Mouse (Mus musculus) CH12.LX (cell line): ENCODE data around the gene Pgpep1l. TPM values are rescaled to one million over a fixed set of nuclear protein-coding genes. Genes with fewer than 3 reads are reported as not detected.

Experiments
- DNase-seq: peaks from one replicate; pipeline ENCODE4 v3.0.0-alpha.2; 2013; ENCODE audit errors: extremely low read depth
- H3K27ac ChIP-seq: 2 replicates; pipeline ENCODE4 v1.5.1; 2012; ENCODE audit warnings: low read depth, mild to moderate bottlenecking, control low read depth, moderate library complexity; ENCODE audit not compliant: insufficient read depth
- H3K27me3 ChIP-seq: replicated peaks from 2 replicates; pipeline ENCODE3; 2012; ENCODE audit warnings: inconsistent platforms
- H3K36me3 ChIP-seq, 2 experiments: replicated peaks in 1 of 2; 2 replicates each; pipeline versions ENCODE3 to v1.6.1; 2012; ENCODE audit warnings: inconsistent platforms in 1 of 2, low read length in 1 of 2, mild to moderate bottlenecking in 1 of 2, mixed read lengths in 1 of 2, moderate library complexity in 1 of 2; ENCODE audit not compliant: control insufficient read depth in 1 of 2, insufficient read depth in 1 of 2
- H3K4me1 ChIP-seq, 2 experiments: 2 replicates each; pipeline ENCODE4 v1.6.1; 2012; ENCODE audit warnings: inconsistent platforms in 1 of 2, moderate library complexity in 1 of 2; ENCODE audit not compliant: insufficient read depth in 2 of 2, control insufficient read depth in 1 of 2
- H3K4me2 ChIP-seq: 2 replicates; pipeline ENCODE4 v1.6.1; 2012; ENCODE audit warnings: low read depth, mild to moderate bottlenecking, control low read depth; ENCODE audit not compliant: poor library complexity, insufficient read depth, severe bottlenecking
- H3K4me3 ChIP-seq, 3 experiments: fragments of 150-350 bp in 1 of 3; sonication (generic) in 1 of 3; replicated peaks in 1 of 3; 2 replicates each; pipeline versions ENCODE3 to v1.5.1; 2011 to 2012; ENCODE audit warnings: low read depth in 2 of 3, low read length in 2 of 3, mild to moderate bottlenecking in 2 of 3, moderate library complexity in 2 of 3, control low read depth in 1 of 3, improper control_type of control experiment in 1 of 3, inconsistent platforms in 1 of 3, mixed read lengths in 1 of 3; ENCODE audit not compliant: poor library complexity in 1 of 3
- H3K79me2 ChIP-seq: replicated peaks from 2 replicates; pipeline ENCODE4 v1.6.1; 2012; ENCODE audit warnings: mild to moderate bottlenecking, moderate library complexity; ENCODE audit not compliant: control insufficient read depth, poor library complexity, insufficient read depth, severe bottlenecking; ENCODE audit errors: extremely low read depth
- H3K9ac ChIP-seq: 2 replicates; pipeline ENCODE4 v1.6.1; 2012; ENCODE audit warnings: low read depth, mild to moderate bottlenecking, control low read depth, moderate library complexity; ENCODE audit not compliant: insufficient read depth
- H3K9me3 ChIP-seq: replicated peaks from 2 replicates; pipeline ENCODE3; 2012; ENCODE audit warnings: low read length, inconsistent platforms, mixed read lengths
- CHD1 ChIP-seq: IDR thresholded peaks from 2 replicates; pipeline ENCODE4 v1.6.1; 2012; ENCODE audit warnings: low read depth, low read length, improper control_type of control experiment, inconsistent platforms
- CTCF ChIP-seq, 2 experiments: IDR thresholded peaks in 1 of 2; conservative IDR thresholded peaks in 1 of 2; 2 replicates each; pipeline ENCODE4 v1.5.1; 2011 to 2012; ENCODE audit warnings: low read depth in 2 of 2, low read length in 2 of 2, improper control_type of control experiment in 1 of 2, inconsistent platforms in 1 of 2, mild to moderate bottlenecking in 1 of 2, moderate library complexity in 1 of 2
- GABPA ChIP-seq: IDR thresholded peaks from 2 replicates; pipeline ENCODE4 v1.6.1; 2012; ENCODE audit warnings: low read depth, low read length, improper control_type of control experiment, inconsistent platforms; ENCODE audit not compliant: insufficient replicate concordance
- KAT2A ChIP-seq: IDR thresholded peaks from 2 replicates; pipeline ENCODE4 v1.6.1; 2012; ENCODE audit warnings: low read length, improper control_type of control experiment, inconsistent platforms; ENCODE audit not compliant: insufficient replicate concordance
- MAFK ChIP-seq: IDR thresholded peaks from 2 replicates; pipeline ENCODE4 v1.6.1; 2011; ENCODE audit warnings: low read length, improper control_type of control experiment; ENCODE audit not compliant: insufficient replicate concordance
- MAX ChIP-seq: IDR thresholded peaks from 2 replicates; pipeline ENCODE4 v1.6.1; 2011; ENCODE audit warnings: low read length, improper control_type of control experiment
- MAZ ChIP-seq: IDR thresholded peaks from 2 replicates; pipeline ENCODE4 v1.6.1; 2012; ENCODE audit warnings: low read depth, mild to moderate bottlenecking, inconsistent platforms, low read length, improper control_type of control experiment, moderate library complexity
- MEF2A ChIP-seq: IDR thresholded peaks from 2 replicates; pipeline ENCODE4 v1.6.1; 2014; ENCODE audit warnings: low read depth, mild to moderate bottlenecking, inconsistent platforms, low read length, improper control_type of control experiment, borderline replicate concordance
- MXI1 ChIP-seq: IDR thresholded peaks from 2 replicates; pipeline ENCODE4 v1.6.1; 2011; ENCODE audit warnings: mild to moderate bottlenecking, low read depth, low read length, improper control_type of control experiment
- NELFE ChIP-seq: IDR thresholded peaks from 2 replicates; pipeline ENCODE4 v1.6.1; 2011; ENCODE audit warnings: low read depth, low read length, improper control_type of control experiment
- NRF1 ChIP-seq: IDR thresholded peaks from 2 replicates; pipeline ENCODE4 v1.6.1; 2014; ENCODE audit warnings: low read depth, mild to moderate bottlenecking, inconsistent platforms, low read length, improper control_type of control experiment, moderate library complexity
- PAX5 ChIP-seq: IDR thresholded peaks from 2 replicates; pipeline ENCODE4 v1.6.1; 2012; ENCODE audit warnings: low read length, inconsistent platforms, mixed read lengths
- POLR2AphosphoS2 ChIP-seq: IDR thresholded peaks from 2 replicates; pipeline ENCODE4 v1.6.1; 2011; ENCODE audit warnings: low read depth, low read length, improper control_type of control experiment
- RAD21 ChIP-seq: IDR thresholded peaks from 2 replicates; pipeline ENCODE4 v1.6.1; 2011; ENCODE audit warnings: low read depth, mild to moderate bottlenecking, low read length, improper control_type of control experiment, moderate library complexity
- RCOR1 ChIP-seq: conservative IDR thresholded peaks from 2 replicates; pipeline ENCODE4 v1.6.1; 2012; ENCODE audit warnings: low read depth, mild to moderate bottlenecking, inconsistent platforms, low read length, improper control_type of control experiment
- SMC3 ChIP-seq: IDR thresholded peaks from 2 replicates; pipeline ENCODE4 v1.6.1; 2011; ENCODE audit warnings: low read depth, low read length, improper control_type of control experiment
- TBP ChIP-seq: conservative IDR thresholded peaks from 2 replicates; pipeline ENCODE4 v1.6.1; 2011; ENCODE audit warnings: low read depth, low read length, improper control_type of control experiment
- USF1 ChIP-seq: IDR thresholded peaks from 2 replicates; pipeline ENCODE4 v1.6.1; 2014; ENCODE audit warnings: low read depth, mild to moderate bottlenecking, inconsistent platforms, low read length, improper control_type of control experiment
- USF2 ChIP-seq: conservative IDR thresholded peaks from 2 replicates; pipeline ENCODE4 v1.6.1; 2011; ENCODE audit warnings: low read depth, low read length, improper control_type of control experiment
- ZKSCAN1 ChIP-seq: IDR thresholded peaks from 2 replicates; pipeline ENCODE4 v1.6.1; 2012; ENCODE audit warnings: low read depth, inconsistent platforms, low read length, improper control_type of control experiment, borderline replicate concordance
- dilution Hi-C: fragments of 300-500 bp; cut with MboI; formaldehyde crosslinking; loops from 2 replicates; pipeline ENCODE4 v1.14.3; 2020; ENCODE audit warnings: low sequenced_read_pairs; ENCODE audit not compliant: extremely low pct_unique_long_range_greater_than_20kb, extremely low pct_ligation_motif_present
- in situ Hi-C: fragments of 300-500 bp; cut with MboI; formaldehyde crosslinking; loops from 3 replicates; pipeline ENCODE4 v1.14.3; 2019; ENCODE audit warnings: low sequenced_read_pairs, low pct_ligation_motif_present, low pct_unique_long_range_greater_than_20kb, mixed read lengths
- polyA plus RNA-seq: library from polyadenylated mRNA; unstranded; fragments of >175 nt; gene quantifications from 2 replicates; pipeline ENCODE4 v1.2.1, GENCODE M21; 2012; ENCODE audit warnings: low read depth; ENCODE audit not compliant: insufficient read length
- total RNA-seq, 2 experiments: library from RNA; depleted of rRNA; stranded (reverse); fragments of 300-350 nt in 1 of 2; fragments of >200 nt in 1 of 2; gene quantifications; 2 replicates each; pipeline ENCODE4 v1.2.3; 2012 to 2014

Pgpep1l gene
- total and polyA plus RNA-seq, 3 experiments, result not detected

- H3K27me3 ChIP-seq, result no peaks in the 10 kb centered on the region
- no peak for DNase-seq
- peaks cover 4 to 16% of the 10 kb centered on the region in 2 experiments; a peak in 3 of 4 replicates for H3K4me1 ChIP-seq
- no peak for TF ChIP-seq RCOR1
- H3K27ac ChIP-seq, result no peak overlapping the region
- no peaks in the 10 kb centered on the region for H3K36me3 ChIP-seq
- no peak overlapping the region for H3K4me3 ChIP-seq
- dilution Hi-C loops (no loop called here), in situ Hi-C loops (no loop called here)
- H3K4me2 ChIP-seq, result no peak overlapping the region
- H3K9me3 ChIP-seq, result no peaks in the 10 kb centered on the region
- H3K79me2 ChIP-seq, result no peaks in the 10 kb centered on the region
- no peak overlapping the region for H3K9ac ChIP-seq
Measured at GRCm38 (mm10) chr7:68193958-68194695, 69.9 kb downstream of the Pgpep1l start.

- no peaks in the 10 kb centered on the region for H3K27me3 ChIP-seq
- no peak overlapping the region for H3K9ac ChIP-seq
- no peak overlapping the region for H3K27ac ChIP-seq
- no peak overlapping the region for H3K4me2 ChIP-seq
- in situ Hi-C loops, result no loop called here
- H3K36me3 ChIP-seq, result no peaks in the 10 kb centered on the region
- H3K9me3 ChIP-seq, result no peaks in the 10 kb centered on the region
- H3K4me1 ChIP-seq, result peaks cover 4 to 16% of the 10 kb centered on the region in 2 experiments; a peak in 3 of 4 replicates
- no peak for TF ChIP-seq USF2
- TF ChIP-seq PAX5, result no peak
- TF ChIP-seq MAX, result no peak
- TF ChIP-seq MEF2A, result no peak
- TF ChIP-seq CTCF (conservative IDR thresholded peaks at IDR 0.05 in 1 of 2, IDR thresholded peaks at IDR 0.05 in 1 of 2; ENCODE audit: low read depth in 2 of 2, low read length in 2 of 2), result peak in 1 of 2 experiments; percentile 63; a peak in 2 of 4 replicates
- TF ChIP-seq MAZ, result no peak
- peak; percentile 66 for TF ChIP-seq RAD21
- TF ChIP-seq SMC3, result peak; percentile 75
- dilution Hi-C loops, result no loop called here
- no peak overlapping the region for H3K4me3 ChIP-seq
- DNase-seq, result no peak
- H3K79me2 ChIP-seq, result no peaks in the 10 kb centered on the region
Measured at GRCm38 (mm10) chr7:68189691-68190456, 74.2 kb downstream of the Pgpep1l start.

DNA sequence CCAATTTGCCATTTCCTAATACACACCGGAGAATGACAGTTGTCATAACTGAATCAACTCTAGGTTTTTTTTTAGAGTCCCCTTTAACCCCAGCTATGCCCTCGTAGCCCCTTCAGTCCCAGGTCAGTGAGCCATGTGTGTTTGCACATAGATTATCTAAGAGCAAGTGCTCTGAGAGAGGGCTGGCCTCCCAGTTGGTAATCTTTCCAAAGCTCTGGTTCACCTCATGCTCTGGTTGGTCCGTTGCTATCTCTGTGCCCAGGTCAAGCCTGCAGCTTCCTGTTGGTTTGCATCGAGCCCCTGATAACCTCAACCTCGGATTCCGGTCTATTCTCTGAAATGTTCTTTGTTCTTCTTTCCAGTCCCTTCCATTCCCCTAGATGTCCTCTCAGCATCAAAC lies 74.8 kb downstream of the Pgpep1l start:
- Histone ChIP-seq H3K36me3 (no peaks in the 10 kb centered on the region), H3K27ac (no peak overlapping the region), H3K4me2 (no peak overlapping the region), H3K4me3 (no peak overlapping the region), H3K9ac (no peak overlapping the region), H3K79me2 (no peaks in the 10 kb centered on the region), H3K27me3 (no peaks in the 10 kb centered on the region), H3K4me1 (peaks cover 4 to 14% of the 10 kb centered on the region in 2 experiments; a peak in 3 of 4 replicates), H3K9me3 (no peaks in the 10 kb centered on the region)
- TF ChIP-seq GABPA, result no peak
- no peak for TF ChIP-seq NRF1
- no peak for TF ChIP-seq PAX5
- no peak for TF ChIP-seq USF2
- TF ChIP-seq USF1, result no peak
- TF ChIP-seq MXI1, result no peak
- TF ChIP-seq MAFK, result no peak
- no peak for TF ChIP-seq NELFE
- no peak for TF ChIP-seq ZKSCAN1
- TF ChIP-seq POLR2AphosphoS2, result no peak
- no peak for TF ChIP-seq KAT2A
- no peak for TF ChIP-seq RAD21
- TF ChIP-seq CHD1, result no peak
- no peak for TF ChIP-seq TBP
- dilution Hi-C loops (no loop called here), in situ Hi-C loops (no loop called here)
- no peak for DNase-seq
